Mouse (Mus musculus): ENCODE data around the gene Mdm2.

Mdm2 gene

GRCm38 (mm10) chr10:117678357-117678756 lies 32.2 kb downstream of the Mdm2 start:
- in situ Hi-C loops (cut with MboI; ENCODE audit: unreplicated experiment in 2 of 2): loop anchor here (5.0 to 10.0 kb wide), 5 partner anchors 36 to 316 kb away; no protein-coding TSS in a partner anchor

- in situ Hi-C loops (cut with MboI; ENCODE audit: unreplicated experiment in 2 of 2): loop anchor here (5.0 to 10.0 kb wide), 5 partner anchors 35 to 315 kb away; no protein-coding TSS in a partner anchor
These were observed 32.9 kb downstream of the Mdm2 start for GRCm38 (mm10) chr10:117677494-117678236.

- in situ Hi-C loops (cut with MboI; ENCODE audit: unreplicated experiment in 2 of 2): loop anchor here (5.0 to 10.0 kb wide), 5 partner anchors 34 to 314 kb away; no protein-coding TSS in a partner anchor
These were observed 33.8 kb downstream of the Mdm2 start for GRCm38 (mm10) chr10:117676644-117677313.

DNA sequence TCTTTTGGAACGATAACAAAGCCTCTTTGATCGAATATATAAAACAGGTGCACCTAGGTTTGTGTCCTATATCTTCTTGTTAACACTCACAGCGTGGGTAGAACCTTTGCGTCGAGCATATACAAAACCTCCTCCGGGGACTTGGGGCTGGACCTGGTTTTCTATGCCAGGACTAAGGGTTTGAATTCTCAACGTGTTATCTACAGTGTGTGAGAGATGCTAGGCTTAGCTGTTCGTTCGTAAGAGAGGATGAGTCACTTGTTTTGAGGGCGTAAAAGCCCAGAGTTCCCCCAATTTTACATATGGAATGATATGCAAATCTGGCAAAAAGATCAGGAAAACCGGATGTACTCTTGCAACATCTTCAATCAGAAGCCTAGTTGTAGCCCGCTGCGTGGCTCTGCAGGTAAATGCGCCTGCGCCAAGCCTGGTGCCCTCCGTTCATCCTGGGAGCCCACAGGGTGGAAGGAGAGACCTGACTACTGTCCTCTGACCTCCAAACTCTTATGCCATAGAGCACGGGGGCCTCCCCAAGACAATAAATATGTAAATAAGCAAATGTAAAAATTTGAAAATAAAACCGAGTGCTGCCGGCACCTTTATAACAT lies 34.4 kb downstream of the Mdm2 start:
- in situ Hi-C loops (cut with MboI; ENCODE audit: unreplicated experiment in 2 of 2): loop anchor here (5.0 to 10.0 kb wide), 5 partner anchors 34 to 314 kb away; no protein-coding TSS in a partner anchor

- in situ Hi-C loops (cut with MboI; ENCODE audit: unreplicated experiment in 2 of 2): loop anchor here (5.0 to 10.0 kb wide), 5 partner anchors 33 to 313 kb away; no protein-coding TSS in a partner anchor
These were observed 35.2 kb downstream of the Mdm2 start for GRCm38 (mm10) chr10:117675096-117676035.

DNA sequence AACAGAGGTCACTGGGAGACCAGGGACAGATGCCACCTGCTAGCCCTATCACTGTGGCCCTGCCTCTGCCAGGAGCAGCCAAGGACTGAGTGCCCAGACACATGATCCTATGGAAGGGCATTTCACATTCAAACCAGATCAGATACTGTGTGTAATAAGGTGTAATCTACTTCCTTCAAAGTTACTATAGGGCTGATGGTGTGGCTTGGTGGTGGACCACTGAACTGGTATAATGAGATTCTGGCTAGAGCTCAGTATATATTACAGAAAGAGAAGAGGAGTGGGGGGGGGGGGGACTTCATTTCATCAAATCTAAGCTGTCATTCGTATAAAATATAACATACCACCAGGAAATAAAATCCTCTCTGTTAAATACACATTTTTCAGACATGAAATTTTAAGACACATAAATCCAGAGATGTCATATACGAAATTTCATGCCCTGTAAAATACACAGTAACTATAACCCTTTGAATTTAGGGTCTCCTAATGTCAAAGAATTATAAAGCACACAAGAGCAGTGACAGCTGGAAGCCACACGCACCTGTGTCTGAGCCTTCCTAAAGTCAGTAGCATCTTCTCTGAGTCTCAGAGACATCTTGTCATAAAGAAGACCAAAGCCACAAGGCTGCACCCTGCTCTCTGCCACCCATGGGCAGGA lies 36.1 kb downstream of the Mdm2 start:
- in situ Hi-C loops (cut with MboI; ENCODE audit: unreplicated experiment in 2 of 2): loop anchor here (5.0 to 10.0 kb wide), 5 partner anchors 32 to 312 kb away; no protein-coding TSS in a partner anchor

GRCm38 (mm10) chr10:117673913-117674312 lies 36.6 kb downstream of the Mdm2 start:
- in situ Hi-C loops (cut with MboI; ENCODE audit: unreplicated experiment in 2 of 2): loop anchor here in 1 of 2 experiments (10.0 kb wide), 1 partner anchor 309 kb away; no protein-coding TSS in a partner anchor

GRCm38 (mm10) chr10:117672693-117673092 lies 37.9 kb downstream of the Mdm2 start:
- in situ Hi-C loops (cut with MboI; ENCODE audit: unreplicated experiment in 2 of 2): loop anchor here in 1 of 2 experiments (10.0 kb wide), 1 partner anchor 308 kb away; no protein-coding TSS in a partner anchor

DNA sequence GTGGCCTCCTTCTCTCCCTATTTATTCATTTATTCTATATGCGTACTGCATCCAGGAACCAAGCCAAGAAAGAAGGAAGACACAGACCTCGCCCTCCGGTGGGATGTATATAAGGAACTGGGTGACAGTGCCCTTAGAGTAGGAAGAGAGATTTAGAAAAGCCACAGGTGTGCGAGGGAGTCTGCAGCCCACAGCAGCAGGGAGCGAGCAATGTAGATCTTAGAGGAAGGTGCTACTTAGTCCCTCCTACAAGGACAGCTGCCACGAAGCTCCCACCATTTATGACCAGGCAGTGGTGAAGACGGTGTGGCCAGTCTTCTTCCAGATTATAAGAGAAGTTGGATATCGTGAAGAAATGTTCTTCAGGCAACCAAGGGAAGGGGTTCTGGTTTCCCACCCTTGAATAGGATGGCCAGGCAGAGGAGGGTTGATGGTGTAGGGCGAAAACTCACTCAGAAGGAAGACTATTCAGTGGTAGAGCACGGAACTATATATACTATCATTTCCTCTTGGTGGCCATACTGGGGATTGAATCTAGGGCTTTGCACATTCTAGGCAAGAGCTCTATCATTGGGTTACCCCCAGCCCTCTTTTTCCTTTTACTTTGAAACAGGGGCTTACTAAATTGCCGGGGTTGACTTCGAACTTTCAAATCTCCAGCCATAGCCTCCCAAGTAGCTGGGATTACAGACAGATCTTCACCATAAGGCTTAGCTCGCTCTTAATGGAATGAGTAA lies 38.5 kb downstream of the Mdm2 start:
- in situ Hi-C loops (cut with MboI; ENCODE audit: unreplicated experiment in 2 of 2): loop anchor here in 1 of 2 experiments (10.0 kb wide), 1 partner anchor 307 kb away; no protein-coding TSS in a partner anchor

GRCm38 (mm10) chr10:117671266-117671665 lies 39.3 kb downstream of the Mdm2 start:
- in situ Hi-C loops (cut with MboI; ENCODE audit: unreplicated experiment in 2 of 2): loop anchor here in 1 of 2 experiments (10.0 kb wide), 1 partner anchor 306 kb away; no protein-coding TSS in a partner anchor

DNA sequence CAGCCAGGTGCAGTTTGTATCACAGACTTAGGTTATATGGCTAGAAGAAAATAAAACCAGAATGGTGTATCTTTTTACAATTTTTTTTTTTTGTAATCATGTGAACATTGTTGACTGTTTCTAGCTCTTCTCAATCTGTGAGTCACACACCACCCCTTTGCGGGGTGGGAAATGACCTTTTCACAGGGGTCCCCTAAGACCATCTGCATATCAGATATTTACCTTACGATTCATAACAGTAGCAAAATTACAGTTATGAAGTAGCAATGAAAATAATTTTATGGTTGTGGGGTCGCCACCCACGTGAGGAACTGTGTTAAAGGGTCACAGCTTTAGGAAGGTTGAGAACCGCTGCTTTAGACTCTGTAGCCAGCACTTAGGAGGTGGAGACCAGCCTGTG lies 39.8 kb downstream of the Mdm2 start:
- in situ Hi-C loops (cut with MboI; ENCODE audit: unreplicated experiment in 2 of 2): loop anchor here in 1 of 2 experiments (10.0 kb wide), 1 partner anchor 306 kb away; no protein-coding TSS in a partner anchor

DNA sequence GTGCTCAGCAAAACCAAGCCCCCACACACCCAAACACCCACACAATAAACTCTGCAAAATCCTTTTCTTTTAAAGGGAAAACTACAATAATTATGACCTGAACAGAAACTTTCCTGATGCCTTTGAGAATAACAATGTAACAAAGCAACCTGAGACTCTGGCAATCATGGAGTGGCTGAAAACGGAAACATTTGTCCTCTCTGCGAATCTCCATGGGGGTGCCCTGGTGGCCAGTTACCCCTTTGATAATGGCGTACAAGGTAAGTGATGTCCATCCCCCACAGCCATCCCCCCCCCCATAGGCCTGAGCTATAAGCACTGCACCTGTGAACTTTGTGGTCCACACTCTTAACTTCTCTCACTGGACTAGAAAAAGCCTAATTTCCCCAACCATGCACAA lies 40.5 kb downstream of the Mdm2 start:
- in situ Hi-C loops (cut with MboI; ENCODE audit: unreplicated experiment in 2 of 2): loop anchor here in 1 of 2 experiments (10.0 kb wide), 1 partner anchor 305 kb away; no protein-coding TSS in a partner anchor

GRCm38 (mm10) chr10:117669449-117670090 lies 41.0 kb downstream of the Mdm2 start:
- in situ Hi-C loops (cut with MboI; ENCODE audit: unreplicated experiment in 2 of 2): loop anchor here in 1 of 2 experiments (10.0 kb wide), 1 partner anchor 305 kb away; no protein-coding TSS in a partner anchor

DNA sequence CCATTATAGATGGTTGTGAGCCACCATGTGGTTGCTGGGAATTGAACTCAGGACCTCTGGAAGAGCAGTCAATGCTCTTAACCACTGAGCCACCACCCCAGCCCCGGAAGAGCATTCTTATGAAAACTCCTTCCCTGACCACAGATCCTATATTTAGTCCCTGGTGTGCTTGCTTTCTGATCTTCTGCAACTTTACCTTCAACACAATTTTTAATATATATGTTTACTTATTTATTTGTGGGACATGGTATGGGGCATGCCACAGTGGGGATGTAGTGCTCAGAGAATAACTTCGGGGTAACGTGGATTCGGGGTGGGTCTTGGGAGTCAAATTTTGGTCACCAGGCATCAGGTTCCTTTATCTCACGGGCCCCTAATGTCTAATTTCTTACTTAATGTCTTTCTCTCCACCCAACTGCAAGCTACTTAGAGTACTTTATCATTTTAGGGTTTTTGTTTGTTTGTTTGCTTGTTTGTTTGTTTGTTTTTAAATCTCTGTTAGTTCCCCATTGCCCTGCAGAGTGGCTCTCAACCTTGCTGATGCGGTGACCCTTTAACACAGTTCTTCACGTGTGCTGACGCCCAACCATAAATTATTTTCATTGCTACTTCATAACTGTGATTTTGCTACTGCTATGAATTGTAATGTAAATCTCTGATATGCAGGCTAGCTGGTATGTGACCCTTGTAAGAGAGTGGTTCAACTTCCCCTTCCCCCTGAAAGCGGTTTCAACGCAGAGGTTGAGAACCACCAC lies 41.8 kb downstream of the Mdm2 start:
- in situ Hi-C loops (cut with MboI; ENCODE audit: unreplicated experiment in 2 of 2): no loop called here

DNA sequence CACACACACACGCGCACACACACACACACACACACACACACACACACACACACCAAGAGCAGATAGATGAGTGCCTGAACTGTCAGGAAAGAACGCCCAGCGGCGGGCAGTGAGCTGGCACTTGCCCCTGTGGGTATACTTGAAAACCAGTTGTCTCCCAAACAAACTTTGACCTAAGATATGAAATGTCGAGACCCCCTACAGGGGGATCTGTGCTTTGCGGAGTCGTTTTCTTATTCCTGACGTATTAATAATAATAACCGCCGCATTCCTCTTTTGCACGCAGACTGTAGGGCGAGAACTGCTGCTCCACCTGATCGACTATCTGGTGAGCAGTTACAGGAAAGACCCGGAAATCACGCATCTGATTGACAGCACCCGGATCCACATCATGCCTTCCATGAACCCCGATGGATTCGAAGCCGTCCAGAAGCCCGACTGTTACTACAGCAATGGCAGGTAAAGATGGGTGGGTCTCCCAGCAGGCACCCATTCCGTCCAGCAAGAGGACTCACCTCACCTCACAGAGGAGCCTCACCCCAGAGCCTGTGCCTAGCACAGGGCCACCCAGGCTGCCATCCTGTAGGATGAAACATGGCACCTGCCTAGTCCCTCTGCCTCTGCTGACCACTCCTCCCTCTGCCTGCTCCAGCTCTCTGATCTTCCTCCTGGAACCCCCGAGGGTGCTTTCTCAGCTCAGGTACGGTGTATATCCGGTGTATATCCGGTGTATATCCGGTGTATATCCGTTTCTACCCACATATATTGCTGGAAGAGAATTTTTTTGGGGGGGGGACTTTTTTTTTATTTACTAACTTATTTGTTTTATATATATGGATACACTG lies 42.7 kb downstream of the Mdm2 start:
- in situ Hi-C loops (cut with MboI; ENCODE audit: unreplicated experiment in 2 of 2): no loop called here

All from v-Abl transformed pro-B cells (cell line).